Mouse (Mus musculus) cerebellum, postnatal 14 days (tissue): ENCODE data around the gene Smarca2.
A peak's percentile ranks its signal among the peaks of the same experiment; 100 is the strongest.

Experiments used
- DNase-seq, 2 experiments: peaks; one replicate each; pipeline ENCODE4 v3.0.0; 2021; ENCODE audit warnings: mixed read lengths in 2 of 2

The Smarca2 gene

DNA sequence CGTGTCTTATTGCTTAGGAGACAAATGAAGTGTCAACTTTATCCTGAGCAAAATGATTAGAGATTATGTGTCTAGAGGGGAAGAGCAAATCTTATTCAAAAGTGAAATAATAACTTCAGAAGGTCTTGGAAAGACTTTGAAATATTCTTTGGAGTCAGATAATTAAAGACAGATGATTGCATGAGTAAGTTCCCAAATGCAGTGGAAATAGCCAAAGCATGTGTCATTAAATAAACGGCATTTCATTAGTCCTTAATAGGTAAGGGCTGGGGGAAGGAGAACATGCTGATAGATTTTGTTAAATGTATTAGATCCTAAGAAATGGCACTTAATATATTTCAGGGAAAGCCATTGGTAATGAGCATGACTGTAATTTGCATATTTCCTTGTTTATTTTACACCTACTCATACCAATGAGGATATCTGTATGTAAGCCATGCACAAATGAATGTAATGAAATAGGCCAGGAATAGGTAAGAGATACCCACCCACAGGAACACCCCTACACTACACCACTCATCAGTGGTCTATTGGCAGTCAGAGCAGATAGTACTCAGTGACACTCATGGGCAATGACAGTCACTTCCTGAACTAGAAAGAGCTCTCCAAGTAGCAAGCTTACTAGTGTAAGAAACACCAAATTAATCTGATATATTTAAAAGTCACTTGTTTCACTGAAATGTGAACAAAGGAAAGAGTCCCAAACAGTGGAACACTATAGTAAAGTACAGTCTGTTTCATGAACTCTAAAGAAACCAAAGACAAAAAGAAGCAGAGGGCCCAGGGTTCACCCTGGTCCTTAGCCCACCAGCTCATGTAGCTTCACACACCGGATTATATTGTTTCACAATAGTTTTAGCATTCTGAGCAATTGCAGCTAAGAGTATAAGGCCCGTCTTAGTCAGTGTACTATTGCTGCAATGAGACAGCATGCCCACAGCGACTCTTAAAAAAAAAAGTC is 185.8 kb downstream of the Smarca2 start:
- DNase-seq: no peak

DNA sequence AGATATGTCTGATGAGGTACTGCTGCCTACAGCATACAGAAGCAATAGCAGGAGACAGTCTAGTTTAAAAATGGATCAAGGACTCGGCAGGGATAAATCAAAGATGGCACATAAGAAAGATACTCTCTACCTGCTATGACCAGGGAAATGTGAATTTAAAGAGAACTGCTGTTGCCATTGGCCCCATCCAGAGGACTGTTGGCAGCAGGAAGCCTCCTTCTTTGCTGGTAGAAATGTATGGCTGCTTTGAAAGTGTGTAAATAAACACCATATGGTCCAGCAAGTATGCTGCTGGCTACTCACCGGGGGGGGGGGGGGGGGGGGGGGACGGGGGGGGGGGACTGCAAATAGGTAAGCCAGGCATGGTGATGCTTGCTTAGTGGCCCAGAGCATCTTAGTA is 189.5 kb downstream of the Smarca2 start:
- DNase-seq: peak in 1 of 2 experiments; percentile 18

DNA sequence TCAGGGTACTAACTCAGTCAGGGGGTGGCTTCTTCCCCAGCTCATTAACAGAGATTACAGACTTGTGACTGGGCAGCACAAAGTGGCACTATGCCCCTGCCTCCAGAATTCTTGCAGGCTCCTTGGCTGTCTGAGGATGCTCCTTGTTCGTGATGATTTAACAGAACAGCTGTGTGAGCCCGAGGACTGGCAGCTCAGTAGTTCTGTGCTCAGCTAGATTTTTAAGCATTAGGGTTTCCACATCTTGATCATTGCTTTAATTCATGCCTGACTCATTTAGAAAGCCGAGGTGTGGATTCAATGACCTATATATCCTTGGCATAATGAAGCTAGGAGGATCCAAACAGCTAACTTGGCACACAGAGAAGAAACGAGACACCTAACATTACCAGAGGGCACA is 191.2 kb downstream of the Smarca2 start:
- no peak for DNase-seq

DNA sequence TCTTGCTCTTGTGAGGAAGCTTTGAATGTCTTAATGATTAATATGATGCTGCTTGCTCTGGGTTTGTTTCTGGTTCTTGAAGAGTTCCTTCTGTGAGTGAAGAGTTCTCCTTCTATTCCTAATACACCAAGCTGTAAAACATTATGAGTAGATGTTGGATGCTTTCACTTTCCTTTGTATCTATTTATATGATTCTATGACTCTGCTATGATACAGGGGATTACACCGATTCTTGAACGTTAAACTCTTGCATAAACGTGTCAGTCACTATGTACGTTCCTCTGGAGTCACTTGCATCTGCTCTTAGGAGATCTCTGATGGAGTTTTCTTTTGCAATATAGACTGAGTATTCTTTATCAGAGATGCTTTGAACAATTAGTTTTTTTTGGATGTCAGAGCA is 199.6 kb downstream of the Smarca2 start:
- DNase-seq: no peak

DNA sequence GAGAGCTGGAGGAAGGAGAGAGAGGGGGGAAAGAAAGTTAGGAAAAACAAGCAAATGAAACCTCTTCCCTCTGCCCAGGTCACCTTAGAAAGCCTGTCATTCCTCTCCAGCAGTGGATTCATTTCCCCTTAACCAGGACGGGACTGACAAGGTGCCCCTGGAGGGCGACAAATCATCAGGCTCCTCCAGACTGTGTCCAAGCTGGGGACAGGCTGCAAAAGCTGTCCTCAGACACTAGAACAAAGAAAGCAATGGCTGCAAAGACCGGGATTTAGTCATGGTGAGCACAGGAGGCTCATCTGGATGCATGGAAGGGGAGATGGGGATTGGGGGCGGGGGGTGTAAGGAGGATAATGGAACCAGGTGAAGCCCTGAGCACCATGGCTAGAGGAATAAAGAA is 209.8 kb downstream of the Smarca2 start:
- DNase-seq: peak; percentile 69 to 73

DNA sequence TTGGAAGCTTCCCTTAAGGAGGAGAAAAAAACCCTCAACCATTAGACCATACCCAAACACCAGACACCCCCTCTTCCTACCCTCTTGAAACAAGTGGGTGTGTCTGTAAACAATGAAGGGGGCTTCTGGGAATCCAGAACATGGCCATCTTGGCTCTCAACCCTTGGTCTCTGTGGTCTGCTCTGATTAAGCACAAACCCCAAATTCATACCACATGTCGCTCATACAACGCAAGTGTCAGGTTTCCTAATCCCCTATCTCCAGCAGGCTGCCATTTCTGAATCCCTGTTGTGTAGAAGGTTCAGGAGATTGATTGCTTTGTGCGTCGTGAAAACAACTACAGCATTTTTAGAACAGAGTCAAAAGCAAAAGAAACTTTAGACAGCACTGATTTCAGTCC is 213.1 kb downstream of the Smarca2 start:
- DNase-seq: no peak
